Mouse (Mus musculus) C2C12 (cell line): ENCODE data around the gene Tyw1.

Experiments used
- CEBPB ChIP-seq: IDR thresholded peaks from one replicate; pipeline ENCODE4 v1.6.1; 2011; ENCODE audit warnings: low read depth, mild to moderate bottlenecking, control low read depth, moderate library complexity
- CTCF ChIP-seq: IDR thresholded peaks from one replicate; pipeline ENCODE4 v1.5.1; 2011; ENCODE audit not compliant: control insufficient read depth, insufficient read depth, insufficient read length
- MYOD1 ChIP-seq: IDR thresholded peaks from one replicate; pipeline ENCODE4 v1.6.1; 2011; ENCODE audit warnings: low read depth; ENCODE audit not compliant: control insufficient read depth, insufficient read length
- MYOG ChIP-seq: IDR thresholded peaks from one replicate; pipeline ENCODE4 v1.6.1; 2011; ENCODE audit not compliant: control insufficient read depth, insufficient read length; ENCODE audit errors: extremely low read depth
- USF1 ChIP-seq: IDR thresholded peaks from one replicate; pipeline ENCODE4 v1.6.1; 2011; ENCODE audit warnings: low read depth, mild to moderate bottlenecking, control low read depth, moderate library complexity

DNA sequence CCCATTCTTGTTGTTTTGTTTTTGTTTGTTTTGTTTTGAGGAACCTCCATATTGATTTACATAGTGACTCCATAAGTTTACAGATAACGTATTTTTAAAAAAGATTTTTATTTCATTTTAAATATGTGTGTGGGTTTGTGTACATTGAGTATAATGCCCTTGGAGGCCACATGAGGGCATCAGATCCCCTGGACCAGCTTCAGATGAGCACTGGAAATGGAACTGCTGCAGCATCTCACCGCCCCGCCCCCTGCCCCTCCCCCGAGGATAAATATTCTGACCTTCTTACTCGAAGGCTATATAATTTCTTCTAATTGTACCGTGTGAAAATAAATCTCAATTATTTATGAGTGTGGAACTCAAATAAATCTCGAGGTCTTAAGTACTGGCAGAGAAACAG is 99.8 kb downstream of the Tyw1 start:
- TF ChIP-seq CTCF (no peak), MYOD1 (no peak), MYOG (no peak), USF1 (no peak), CEBPB (no peak)
